Comparison of ENCODE assay signal across 13 mouse cellular contexts in genomic region chr11:70980751-70981510, GRCm38 (mm10). TPM values are rescaled to one million over a fixed set of nuclear protein-coding genes. Genes with fewer than 3 reads are reported as not detected.
DNase-seq lines count a peak whose midpoint lies in the region; ATAC-seq and TF ChIP-seq lines count a peak whose summit lies in the region.
"Had no signal": no experiment of that assay in that cellular context is flagged by ENCODE, and none has a peak within 500 bp of the region (broad histone marks: within the 10 kb centered on the region; RNA-seq: fewer than 3 reads in every experiment).

No protein-coding gene starts in this region.

- H3K4me1 ChIP-seq in heart, embryonic 13.5 days: peaks cover 16% of the 10 kb centered on the region
- peaks cover 8% of the 10 kb centered on the region for H3K4me1 ChIP-seq in midbrain, embryonic 12.5 days
- H3K4me1 ChIP-seq in midbrain, embryonic 14.5 days (ENCODE audit: control insufficient read depth, insufficient read depth, low read length): peaks cover 9% of the 10 kb centered on the region
- peaks cover 6% of the 10 kb centered on the region for H3K4me1 ChIP-seq in intestine, embryonic 14.5 days (replicated peaks; ENCODE audit: control insufficient read depth, insufficient read depth, low read length)

- intact Hi-C loops in heart, postnatal 36 days (cut with DNase I): no loop called here

- H3K36me3 ChIP-seq in heart, embryonic 13.5 days: peaks cover 72% of the 10 kb centered on the region
- peaks cover 67% of the 10 kb centered on the region for H3K36me3 ChIP-seq in midbrain, embryonic 12.5 days
- H3K36me3 ChIP-seq in midbrain, embryonic 14.5 days (ENCODE audit: control insufficient read depth, insufficient read depth, low read length): peaks cover 68% of the 10 kb centered on the region
- peaks cover 66% of the 10 kb centered on the region for H3K36me3 ChIP-seq in intestine, embryonic 14.5 days (ENCODE audit: control insufficient read depth, insufficient read depth, low read length)
- H3K36me3 ChIP-seq in myocyte (ENCODE audit: control insufficient read depth, insufficient read depth): peaks cover 60% of the 10 kb centered on the region

- no peak for ATAC-seq in heart, embryonic 13.5 days (ENCODE audit: extremely low read depth, insufficient number of reproducible peaks, low FRiP score, low TSS enrichment)
- ATAC-seq in midbrain, embryonic 12.5 days (ENCODE audit: low FRiP score, low read depth): no peak
- ATAC-seq in midbrain, embryonic 14.5 days (ENCODE audit: low FRiP score, low TSS enrichment): no peak
- no peak for ATAC-seq in intestine, embryonic 14.5 days (replicated peaks; ENCODE audit: low FRiP score, low TSS enrichment, low read depth)

- no peaks in the 10 kb centered on the region for H3K9me3 ChIP-seq in heart, embryonic 13.5 days
- no peaks in the 10 kb centered on the region for H3K9me3 ChIP-seq in midbrain, embryonic 12.5 days
- H3K9me3 ChIP-seq in midbrain, embryonic 14.5 days (ENCODE audit: control insufficient read depth, low read length): no peaks in the 10 kb centered on the region
- no peaks in the 10 kb centered on the region for H3K9me3 ChIP-seq in intestine, embryonic 14.5 days (ENCODE audit: control insufficient read depth, low read length)

- peaks cover 31% of the 10 kb centered on the region for H3K79me2 ChIP-seq in myocyte (ENCODE audit: control insufficient read depth, insufficient read depth)

- no peak for DNase-seq in heart, postnatal 36 days
- DNase-seq in midbrain, embryonic 14.5 days: no peak
- no peak for DNase-seq in intestine, embryonic 14.5 days (ENCODE audit: low spot score)
- no peak for DNase-seq in thymus, postnatal 14 days
- no peak for DNase-seq in cerebellum, postnatal 14 days
- DNase-seq: cerebellum, adult 18-20 months; gastrocnemius, postnatal 10 days; lung, adult 2 months; right cerebral cortex, postnatal 25 days; thymus, adult 18-20 months had no signal

- H3K9ac ChIP-seq in heart, embryonic 13.5 days: peak overlapping the region; percentile 44; the same call in 1 of the 2 replicates
- no peak overlapping the region for H3K9ac ChIP-seq in midbrain, embryonic 12.5 days (replicated peaks)
- H3K9ac ChIP-seq in midbrain, embryonic 14.5 days (replicated peaks; ENCODE audit: low read length): no peak overlapping the region
- H3K9ac ChIP-seq in intestine, embryonic 14.5 days (ENCODE audit: low read length): no peak overlapping the region

- H3K27me3 ChIP-seq in heart, embryonic 13.5 days (replicated peaks): no peaks in the 10 kb centered on the region
- H3K27me3 ChIP-seq in midbrain, embryonic 12.5 days: no peaks in the 10 kb centered on the region
- no peaks in the 10 kb centered on the region for H3K27me3 ChIP-seq in midbrain, embryonic 14.5 days (ENCODE audit: control insufficient read depth, insufficient read depth, low read length)
- H3K27me3 ChIP-seq in intestine, embryonic 14.5 days (replicated peaks; ENCODE audit: control insufficient read depth, insufficient read depth, low read length): no peaks in the 10 kb centered on the region
- H3K27me3 ChIP-seq in myocyte (ENCODE audit: control insufficient read depth, insufficient read depth, insufficient read length): no peaks in the 10 kb centered on the region

- H3ac ChIP-seq in myocyte (ENCODE audit: control insufficient read depth, insufficient read length): no peak overlapping the region

- no peak for TF ChIP-seq POLR2A in myocyte (IDR thresholded peaks at IDR 0.05; ENCODE audit: insufficient read length, low read depth)

- WGBS in heart, embryonic 13.5 days: 86% methylated on average over 14 of the region's 14 CpGs
- 93% methylated on average over 14 of the region's 14 CpGs for WGBS in midbrain, embryonic 12.5 days
- WGBS in midbrain, embryonic 14.5 days: 94% methylated on average over 14 of the region's 14 CpGs
- WGBS in intestine, embryonic 14.5 days: 93% methylated on average over 14 of the region's 14 CpGs

- H3K4me3 ChIP-seq in heart, embryonic 13.5 days: peak overlapping the region; percentile 66
- H3K4me3 ChIP-seq in midbrain, embryonic 12.5 days: no peak overlapping the region
- no peak overlapping the region for H3K4me3 ChIP-seq in midbrain, embryonic 14.5 days (replicated peaks; ENCODE audit: low read depth, low read length)
- no peak overlapping the region; the same call in 1 of the 2 replicates for H3K4me3 ChIP-seq in intestine, embryonic 14.5 days (ENCODE audit: low read depth, low read length)
- peak overlapping the region; percentile 91 for H3K4me3 ChIP-seq in myocyte

- H3K27ac ChIP-seq in heart, embryonic 13.5 days (replicated peaks): no peak overlapping the region
- H3K27ac ChIP-seq in midbrain, embryonic 12.5 days (replicated peaks): no peak overlapping the region
- no peak overlapping the region for H3K27ac ChIP-seq in midbrain, embryonic 14.5 days (replicated peaks; ENCODE audit: low read depth, low read length)
- no peak overlapping the region for H3K27ac ChIP-seq in intestine, embryonic 14.5 days (ENCODE audit: low read depth)

- H3K4me2 ChIP-seq in heart, embryonic 13.5 days: peak overlapping the region; percentile 85
- H3K4me2 ChIP-seq in midbrain, embryonic 12.5 days (replicated peaks): peak overlapping the region; percentile 76; the same call in 1 of the 2 replicates
- no peak overlapping the region for H3K4me2 ChIP-seq in midbrain, embryonic 14.5 days (ENCODE audit: low read length)
- H3K4me2 ChIP-seq in intestine, embryonic 14.5 days (ENCODE audit: low read length): peak overlapping the region; percentile 92; the same call in 1 of the 2 replicates
- H3K4me2 ChIP-seq in myocyte (ENCODE audit: low read depth): peak overlapping the region; percentile 78

TF ChIP-seq in myocyte, 11 proteins besides CTCF, POLR2A, EP300 and RAD21:
- TF ChIP-seq MYOG (IDR thresholded peaks at IDR 0.05; ENCODE audit: control insufficient read depth in 1 of 3, insufficient read depth in 1 of 3, insufficient read length in 2 of 3, low read depth in 2 of 3): no peak
- TF ChIP-seq CEBPB (IDR thresholded peaks at IDR 0.05; ENCODE audit: insufficient read depth, poor library complexity, severe bottlenecking): no peak
- TF ChIP-seq REST (IDR thresholded peaks at IDR 0.05; ENCODE audit: insufficient read depth, insufficient read length): no peak
- TF ChIP-seq E2F4 (IDR thresholded peaks at IDR 0.05; ENCODE audit: insufficient read depth): no peak
- TF ChIP-seq POLR2AphosphoS2 (IDR thresholded peaks at IDR 0.05; ENCODE audit: insufficient read length, low read depth): no peak
- no peak for TF ChIP-seq SRF (IDR thresholded peaks at IDR 0.05; ENCODE audit: control insufficient read depth, insufficient read length, low read depth)
- TF ChIP-seq MAX (IDR thresholded peaks at IDR 0.05; ENCODE audit: low read depth): no peak
- no peak for TF ChIP-seq TCF12 (IDR thresholded peaks at IDR 0.05; ENCODE audit: insufficient read depth, poor library complexity, severe bottlenecking)
- TF ChIP-seq TCF3 (IDR thresholded peaks at IDR 0.05; ENCODE audit: insufficient read length, low read depth): no peak
- TF ChIP-seq USF1 (IDR thresholded peaks at IDR 0.05; ENCODE audit: low read depth): no peak
- TF ChIP-seq MYOD1 (IDR thresholded peaks at IDR 0.05; ENCODE audit: control insufficient read depth in 1 of 3, insufficient read length in 2 of 3, low read depth in 2 of 3): no peak

RNA-seq across cellular contexts. Expression of gene C1qbp, which starts 1.9 kb away (rescaled TPM):
- polyA plus RNA-seq in heart, embryonic 13.5 days (2015; fragmentation: Nextera tagmentation; extraction: Ambion mirVana): 248 and 269 TPM in 2 replicates
- 100 to 1,000 TPM; 226 to 228 TPM for total RNA-seq in heart, postnatal 36 days (2021)
- polyA plus RNA-seq in midbrain, embryonic 12.5 days (2016; fragmentation: Nextera tagmentation; extraction: Ambion mirVana): 209 and 224 TPM in 2 replicates
- 170 and 178 TPM in 2 replicates for polyA plus RNA-seq in midbrain, embryonic 14.5 days (2014; fragmentation: Nextera tagmentation; extraction: Ambion mirVana)
- 317 and 333 TPM in 2 replicates for polyA plus RNA-seq in intestine, embryonic 14.5 days (2014; fragmentation: Nextera tagmentation; extraction: Ambion mirVana)
- 318 TPM for polyA plus RNA-seq in myocyte (2012; fragmentation: generic; extraction: Trizol)

RNA-seq across cellular contexts. Expression of gene Rpain, which starts 10.9 kb away (rescaled TPM):
- polyA plus RNA-seq in heart, embryonic 13.5 days (2015; fragmentation: Nextera tagmentation; extraction: Ambion mirVana): 46.6 and 61.5 TPM in 2 replicates
- 10 to 100 TPM; 16.8 to 18.4 TPM for total RNA-seq in heart, postnatal 36 days (2021)
- 68.2 and 75.6 TPM in 2 replicates for polyA plus RNA-seq in midbrain, embryonic 12.5 days (2016; fragmentation: Nextera tagmentation; extraction: Ambion mirVana)
- polyA plus RNA-seq in midbrain, embryonic 14.5 days (2014; fragmentation: Nextera tagmentation; extraction: Ambion mirVana): 62.9 and 75.8 TPM in 2 replicates
- polyA plus RNA-seq in intestine, embryonic 14.5 days (2014; fragmentation: Nextera tagmentation; extraction: Ambion mirVana): 77.4 and 89.6 TPM in 2 replicates
- polyA plus RNA-seq in myocyte (2012; fragmentation: generic; extraction: Trizol): 28.0 TPM

RNA-seq across cellular contexts. Expression of gene Nup88, which starts 11.2 kb away (rescaled TPM):
- polyA plus RNA-seq in heart, embryonic 13.5 days (2015; fragmentation: Nextera tagmentation; extraction: Ambion mirVana): 101 and 112 TPM in 2 replicates
- total RNA-seq in heart, postnatal 36 days (2021): 10 to 100 TPM; 44.5 to 50.8 TPM
- 148 and 151 TPM in 2 replicates for polyA plus RNA-seq in midbrain, embryonic 12.5 days (2016; fragmentation: Nextera tagmentation; extraction: Ambion mirVana)
- 116 and 140 TPM in 2 replicates for polyA plus RNA-seq in midbrain, embryonic 14.5 days (2014; fragmentation: Nextera tagmentation; extraction: Ambion mirVana)
- polyA plus RNA-seq in intestine, embryonic 14.5 days (2014; fragmentation: Nextera tagmentation; extraction: Ambion mirVana): 110 and 127 TPM in 2 replicates
- polyA plus RNA-seq in myocyte (2012; fragmentation: generic; extraction: Trizol): 63.5 TPM

RNA-seq across cellular contexts. Expression of gene Dhx33, which starts 23.3 kb away (rescaled TPM):
- polyA plus RNA-seq in heart, embryonic 13.5 days (2015; fragmentation: Nextera tagmentation; extraction: Ambion mirVana): 11.3 and 12.6 TPM in 2 replicates
- 10 to 100 TPM; 10.6 to 10.7 TPM for total RNA-seq in heart, postnatal 36 days (2021)
- 19.3 and 20.0 TPM in 2 replicates for polyA plus RNA-seq in midbrain, embryonic 12.5 days (2016; fragmentation: Nextera tagmentation; extraction: Ambion mirVana)
- polyA plus RNA-seq in midbrain, embryonic 14.5 days (2014; fragmentation: Nextera tagmentation; extraction: Ambion mirVana): 12.4 and 17.1 TPM in 2 replicates
- polyA plus RNA-seq in intestine, embryonic 14.5 days (2014; fragmentation: Nextera tagmentation; extraction: Ambion mirVana): 23.0 and 24.4 TPM in 2 replicates
- 9.2 TPM for polyA plus RNA-seq in myocyte (2012; fragmentation: generic; extraction: Trizol)

RNA-seq across cellular contexts. Expression of gene Mis12, which starts 38.5 kb away (rescaled TPM):
- polyA plus RNA-seq in heart, embryonic 13.5 days (2015; fragmentation: Nextera tagmentation; extraction: Ambion mirVana): 22.6 and 24.5 TPM in 2 replicates
- total RNA-seq in heart, postnatal 36 days (2021): 1 to 10 TPM; 6.5 to 6.9 TPM
- 52.7 and 57.1 TPM in 2 replicates for polyA plus RNA-seq in midbrain, embryonic 12.5 days (2016; fragmentation: Nextera tagmentation; extraction: Ambion mirVana)
- 20.9 and 29.7 TPM in 2 replicates for polyA plus RNA-seq in midbrain, embryonic 14.5 days (2014; fragmentation: Nextera tagmentation; extraction: Ambion mirVana)
- polyA plus RNA-seq in intestine, embryonic 14.5 days (2014; fragmentation: Nextera tagmentation; extraction: Ambion mirVana): 28.5 and 32.0 TPM in 2 replicates
- polyA plus RNA-seq in myocyte (2012; fragmentation: generic; extraction: Trizol): 11.0 TPM

Comparison
In these comparisons a context has a peak if more than half of its experiments do, and no peak if none do; other contexts are left out.
1. H3K4me3 ChIP-seq: peak in heart, embryonic 13.5 days (single experiment) and myocyte (single experiment); none in midbrain, embryonic 12.5 days (single experiment), midbrain, embryonic 14.5 days (single experiment) and intestine, embryonic 14.5 days (single experiment).